Mouse (Mus musculus) cerebellum, adult 11 months (tissue): ENCODE measurements around the gene Gm10778.
"Not testable (repeated sequence)": the region's sequence is repeated elsewhere in the genome, so short reads cannot be mapped to it uniquely, and the experiment has no call there.

Source experiments
- DNase-seq: peaks from one replicate; pipeline ENCODE4 v3.0.0; 2022

The Gm10778 gene

GRCm38 (mm10) chr10:81633253-81634099, 15.4 kb upstream of the Gm10778 start:
- peak; percentile 78 for DNase-seq

DNA sequence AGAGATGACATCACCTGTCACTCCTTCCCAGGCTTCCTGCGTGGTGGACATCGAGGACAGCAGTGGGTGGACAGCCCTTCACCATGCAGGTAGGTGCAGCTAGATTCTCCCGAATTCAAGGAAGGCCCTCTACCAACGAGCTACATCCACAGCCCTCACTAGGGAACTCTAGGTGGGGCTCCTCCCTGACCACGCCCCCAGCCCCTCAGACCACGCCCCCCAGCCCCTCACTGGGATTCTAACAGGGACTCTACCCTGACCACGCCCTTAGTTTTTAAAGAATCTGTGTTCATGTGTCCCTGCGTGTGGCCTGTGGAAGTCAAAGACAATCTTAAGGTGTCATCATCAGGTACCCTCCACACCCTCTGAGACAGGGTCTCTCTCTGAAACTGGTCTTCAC, 12.5 kb upstream of the Gm10778 start:
- DNase-seq = no peak

GRCm38 (mm10) chr10:81638101-81638500, 10.8 kb upstream of the Gm10778 start:
- no peak for DNase-seq

DNA sequence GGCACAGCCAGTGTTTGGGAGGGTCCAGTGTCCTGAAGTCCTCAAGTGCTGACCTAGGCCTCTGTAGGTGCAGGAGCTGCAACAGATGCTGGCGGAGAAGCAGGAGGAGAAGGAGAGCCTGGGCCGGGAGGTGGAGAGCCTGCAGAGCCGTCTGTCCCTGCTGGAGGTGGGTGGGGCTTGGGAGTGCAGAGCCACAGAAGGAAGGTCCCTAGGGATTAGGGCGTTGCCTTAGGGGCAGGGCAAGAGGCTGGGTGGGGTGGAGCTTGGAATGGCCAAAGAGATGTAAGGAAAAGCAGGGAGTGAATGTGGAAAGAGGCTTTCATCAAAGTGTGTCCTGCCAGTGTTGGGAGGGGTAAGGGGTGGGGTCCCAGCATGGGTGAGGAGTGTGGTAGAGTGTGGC, 8.0 kb upstream of the Gm10778 start:
- not testable (repeated sequence) for DNase-seq

- DNase-seq = no peak
Measured at GRCm38 (mm10) chr10:81641566-81641965, 7.3 kb upstream of the Gm10778 start.

GRCm38 (mm10) chr10:81641978-81642647, 6.7 kb upstream of the Gm10778 start:
- DNase-seq = peak; percentile 62

- DNase-seq = no peak
Measured at GRCm38 (mm10) chr10:81642648-81643448, 6.0 kb upstream of the Gm10778 start.

- DNase-seq = peak; percentile 97
Measured at GRCm38 (mm10) chr10:81643449-81644055, 5.3 kb upstream of the Gm10778 start.

DNA sequence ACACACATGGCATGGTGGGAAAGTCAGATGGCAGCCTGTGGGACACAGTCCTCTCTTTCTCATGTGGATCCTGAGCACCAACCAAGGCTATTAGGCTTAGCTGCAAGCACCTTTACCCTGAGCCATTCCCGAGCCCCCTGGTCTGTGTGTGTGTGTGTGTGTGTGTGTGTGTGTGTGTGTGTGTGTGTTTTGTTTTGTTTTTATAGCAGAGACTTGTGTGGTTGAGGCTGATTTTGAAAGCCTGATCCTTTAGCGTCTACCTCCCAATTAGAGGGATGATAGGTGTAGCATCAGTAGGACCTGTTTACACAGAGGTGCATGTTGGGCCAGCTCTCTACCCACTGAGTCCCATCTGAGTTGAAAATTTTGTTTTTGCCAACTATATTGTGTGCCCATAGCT, 4.7 kb upstream of the Gm10778 start:
- DNase-seq = no peak

- DNase-seq = no peak
Measured at GRCm38 (mm10) chr10:81644716-81645115, 4.1 kb upstream of the Gm10778 start.

GRCm38 (mm10) chr10:81645391-81645790, 3.5 kb upstream of the Gm10778 start:
- no peak for DNase-seq

- no peak for DNase-seq
Measured at GRCm38 (mm10) chr10:81646015-81646555, 2.8 kb upstream of the Gm10778 start.

DNA sequence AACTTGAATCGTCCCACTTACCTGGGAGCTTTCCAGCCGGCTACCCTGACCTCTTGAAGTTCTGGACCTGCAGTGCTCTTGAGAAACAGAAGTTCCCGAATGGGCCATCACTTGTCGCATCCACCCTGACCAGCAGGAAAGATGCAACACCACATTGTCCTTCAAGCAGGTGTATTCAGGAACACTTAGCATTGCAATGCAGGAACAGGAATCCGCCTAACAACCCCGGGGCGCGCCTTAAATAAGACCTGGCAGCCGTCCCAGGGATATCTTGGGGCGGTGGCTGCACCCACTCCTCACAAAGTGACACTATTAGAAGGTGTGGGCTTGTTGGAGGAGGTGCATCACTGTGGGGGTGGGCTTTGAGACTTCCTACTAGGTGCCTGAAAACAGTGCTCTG, 6.3 kb downstream of the Gm10778 start:
- no peak for DNase-seq

- no peak for DNase-seq
Measured at GRCm38 (mm10) chr10:81656174-81656573, 7.3 kb downstream of the Gm10778 start.

DNA sequence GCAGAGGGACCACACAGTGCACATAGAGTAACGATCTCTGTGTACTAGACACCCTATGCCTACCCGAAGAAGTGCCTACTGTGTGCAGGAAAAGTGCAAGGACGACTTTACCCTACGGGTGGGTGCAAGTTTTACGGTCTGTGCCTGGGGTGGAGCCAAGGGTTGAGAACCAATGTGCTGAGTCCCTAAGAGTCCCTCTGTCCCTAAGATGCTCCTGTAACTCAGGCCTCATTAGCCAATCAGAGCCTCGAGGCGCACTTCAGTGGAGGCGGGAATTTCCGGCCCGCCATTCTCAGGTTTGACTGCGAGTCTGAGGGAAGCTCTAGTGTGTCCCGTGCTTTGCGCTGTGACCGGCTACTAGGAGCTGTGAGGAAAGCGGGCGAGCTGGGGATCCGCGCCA, 38.3 kb downstream of the Gm10778 start:
- not testable (repeated sequence) for DNase-seq

- not testable (repeated sequence) for DNase-seq
Measured at GRCm38 (mm10) chr10:81704531-81705301, 55.9 kb downstream of the Gm10778 start, which contains the start of gene Zfp433. Gene Zfp433 (plus strand): TSS chr10:81704825.
